Mouse (Mus musculus) stomach, embryonic 16.5 days (tissue): ENCODE results near the gene Nup54. TPM values are rescaled to one million over a fixed set of nuclear protein-coding genes. Genes with fewer than 3 reads are reported as not detected.

ENCODE experiments used
- microRNA-seq: library from miRNA; unstranded; fragments of <30 nt; microRNA quantifications from one replicate; pipeline ENCODE4, GENCODE M21; 2016
- polyA plus RNA-seq: library from polyadenylated mRNA; unstranded; fragments of >200 nt; fragmentation: Nextera tagmentation; extraction: Ambion mirVana; gene quantifications from 2 replicates; pipeline ENCODE4 v1.2.1, GENCODE M21; 2015

Gene Nup54
- polyA plus RNA-seq, 1 experiment from 2014 or later = 47.3 TPM

Small RNA genes lying within 50 kb of the gene (microRNA-seq; reads per million reads assigned to microRNA genes)
- not detected for gene Mir6415

Other genes with a start within 250 kb of the Nup54 start
- not detected in 2 replicates for gene U90926, start 219.8 kb downstream of the Nup54 start, polyA plus RNA-seq
- 0.48 and 0.60 TPM in 2 replicates for gene Ppef2, start 178.9 kb downstream of the Nup54 start, polyA plus RNA-seq
- gene Naaa, start 157.0 kb downstream of the Nup54 start, polyA plus RNA-seq = 21.4 and 22.1 TPM in 2 replicates
- gene Sdad1, start 124.7 kb downstream of the Nup54 start, polyA plus RNA-seq = 31.3 and 33.3 TPM in 2 replicates
- not detected in 2 replicates for gene Cxcl9, start 107.1 kb downstream of the Nup54 start, polyA plus RNA-seq
- gene Art3, start 103.4 kb downstream of the Nup54 start, polyA plus RNA-seq = 6.7 and 7.3 TPM in 2 replicates
- gene Cxcl10, start 86.3 kb downstream of the Nup54 start, polyA plus RNA-seq = 0.97 and 1.8 TPM in 2 replicates
- gene Scarb2, start 71.6 kb upstream of the Nup54 start, polyA plus RNA-seq = 17.7 and 18.2 TPM in 2 replicates
- 0.37 and 0.61 TPM in 2 replicates for gene Fam47e, start 119.8 kb upstream of the Nup54 start, polyA plus RNA-seq
- 47.1 and 72.9 TPM in 2 replicates for gene Stbd1, start 167.8 kb upstream of the Nup54 start, polyA plus RNA-seq
- gene Ccdc158, start 240.1 kb upstream of the Nup54 start, polyA plus RNA-seq = 0.50 and 0.61 TPM in 2 replicates
- gene Shroom3, start 248.2 kb upstream of the Nup54 start, polyA plus RNA-seq = 14.4 and 17.2 TPM in 2 replicates